Mouse (Mus musculus) liver, adult 2 months (tissue): ENCODE results near the gene Zc3hav1l. TPM values are rescaled to one million over a fixed set of nuclear protein-coding genes. Genes with fewer than 3 reads are reported as not detected.

Experiments
- DNase-seq: peaks from one replicate; pipeline ENCODE4 v3.0.0-alpha.2; 2011; ENCODE audit warnings: low read depth, low spot score; ENCODE audit errors: extremely low read depth
- H3K27ac ChIP-seq: fragments of 200-500 bp; replicated peaks from 2 replicates; pipeline ENCODE4 v1.5.1; 2012; ENCODE audit warnings: low read depth, mild to moderate bottlenecking, control low read depth, inconsistent platforms, low read length; ENCODE audit not compliant: insufficient read depth
- H3K27me3 ChIP-seq: fragments of 200-500 bp; 2 replicates; pipeline ENCODE4 v1.6.1; 2012; ENCODE audit warnings: mild to moderate bottlenecking, moderate library complexity, low read length, inconsistent platforms; ENCODE audit not compliant: control insufficient read depth, insufficient read depth
- H3K36me3 ChIP-seq: fragments of 200-500 bp; 2 replicates; pipeline ENCODE4 v1.6.1; 2012; ENCODE audit warnings: low read length, inconsistent platforms; ENCODE audit not compliant: control insufficient read depth, insufficient read depth
- H3K4me1 ChIP-seq: fragments of 200-500 bp; 2 replicates; pipeline ENCODE4 v1.6.1; 2011; ENCODE audit warnings: low read length; ENCODE audit not compliant: control insufficient read depth, insufficient read depth
- H3K4me3 ChIP-seq: fragments of 200-500 bp; 2 replicates; pipeline ENCODE4 v1.5.1; 2011; ENCODE audit warnings: low read depth, mild to moderate bottlenecking, control low read depth, low read length, moderate library complexity; ENCODE audit not compliant: insufficient read depth
- H3K79me2 ChIP-seq: fragments of 200-500 bp; 2 replicates; pipeline ENCODE4 v1.6.1; 2012; ENCODE audit warnings: inconsistent platforms, mild to moderate bottlenecking, low read length, moderate library complexity; ENCODE audit not compliant: control insufficient read depth, insufficient read depth
- H3K9ac ChIP-seq: fragments of 200-500 bp; 2 replicates; pipeline ENCODE4 v1.6.1; 2012; ENCODE audit warnings: low read depth, mild to moderate bottlenecking, control low read depth, inconsistent platforms, low read length
- CTCF ChIP-seq: fragments of 200-500 bp; IDR thresholded peaks from 2 replicates; pipeline ENCODE4 v1.5.1; 2011; ENCODE audit warnings: low read depth, low read length, control low read depth
- POLR2A ChIP-seq: fragments of 200-500 bp; IDR thresholded peaks from 2 replicates; pipeline ENCODE4 v1.6.1; 2011; ENCODE audit warnings: low read length, control low read depth; ENCODE audit not compliant: insufficient read depth; ENCODE audit errors: extremely low read depth
- WGBS: fragments of 180-500 bp; shearing (Covaris S2); methylation state at CpG from one replicate; pipeline ENCODE4 v1.1.7; 2018; 5-methylcytosine and 5-hydroxymethylcytosine counted together
- polyA plus RNA-seq: library from polyadenylated mRNA; depleted of rRNA; stranded (reverse); fragments of >200 nt; gene quantifications from 2 replicates; pipeline ENCODE4 v1.2.3, GENCODE M21; 2012
- total RNA-seq: library from RNA; depleted of rRNA; stranded (reverse); fragments of >200 nt; gene quantifications from 2 replicates; pipeline ENCODE4 v1.2.3, GENCODE M21; 2014

Gene Zc3hav1l
- total and polyA plus RNA-seq, 2 experiments: 0.15 to 0.18 TPM

DNA sequence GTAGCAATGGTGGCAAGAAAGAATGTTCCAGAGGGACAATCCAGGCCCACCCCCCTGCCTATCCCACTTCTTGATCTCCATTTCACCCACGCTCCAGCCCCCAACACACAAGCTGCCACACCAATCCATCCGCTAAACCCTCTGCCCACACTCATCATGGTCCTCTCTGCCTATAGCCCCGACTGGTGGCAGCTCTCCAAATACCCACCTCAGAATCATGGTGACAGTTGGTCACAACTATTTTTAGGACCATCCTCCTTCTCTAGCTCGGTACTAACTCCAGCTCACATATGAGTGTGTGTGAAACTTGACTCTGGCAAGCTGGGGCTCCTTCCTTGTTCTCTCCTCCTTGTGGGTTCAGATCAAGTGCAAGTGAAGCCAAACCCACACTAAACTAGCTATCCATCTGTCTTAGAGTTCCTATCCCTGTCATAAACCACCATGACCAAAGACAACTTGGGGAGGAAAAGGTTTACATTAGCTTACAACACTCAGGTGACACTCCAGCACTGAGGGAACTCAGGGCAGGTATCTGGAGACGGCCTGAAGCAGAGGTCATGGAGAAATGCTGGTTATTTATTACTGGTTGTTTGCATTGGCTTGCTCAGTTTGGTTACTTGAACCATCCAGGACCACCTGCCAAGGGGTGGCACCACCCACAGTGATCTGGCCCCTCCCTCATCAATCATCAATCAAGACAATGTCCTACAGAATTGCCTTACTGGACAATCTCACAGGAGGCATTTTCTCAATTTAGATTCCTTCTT lies 35.5 kb downstream of the Zc3hav1l start:
- TF ChIP-seq CTCF (no peak), POLR2A (no peak)

DNA sequence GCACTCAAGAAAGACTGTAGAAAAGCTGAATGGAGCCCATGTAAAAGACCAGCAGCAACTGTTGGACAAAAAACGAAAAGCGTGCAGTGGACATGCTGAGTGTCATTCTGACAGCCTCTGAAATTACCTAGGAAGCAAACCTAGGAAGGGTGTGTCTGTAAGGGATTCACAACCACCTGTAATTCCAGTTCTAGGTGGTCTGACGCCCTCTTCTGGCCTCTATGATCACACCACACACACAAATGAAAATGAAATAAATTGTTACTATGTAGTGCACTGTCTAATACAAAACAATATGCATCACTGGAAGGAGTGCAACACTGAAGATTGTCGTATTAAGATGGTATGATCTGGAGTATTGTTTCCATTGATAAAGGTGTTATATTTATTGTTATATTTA lies 37.2 kb downstream of the Zc3hav1l start:
- TF ChIP-seq POLR2A (no peak), CTCF (0 out of 2 replicates have a peak, but pooled peaks have one; percentile 7)
- Histone ChIP-seq H3K36me3 (no peaks in the 10 kb centered on the region), H3K9ac (no peak overlapping the region), H3K27ac (no peak overlapping the region), H3K4me1 (peaks cover 3% of the 10 kb centered on the region), H3K27me3 (no peaks in the 10 kb centered on the region), H3K79me2 (no peaks in the 10 kb centered on the region), H3K4me3 (no peak overlapping the region)
- no peak for DNase-seq
- 84% methylated on average over 4 of the region's 4 CpGs for WGBS

More for the DNA sequence above, 35.5 kb downstream of the Zc3hav1l start:
- 68% methylated on average over 5 of the region's 5 CpGs for WGBS
- no peak overlapping the region for H3K9ac ChIP-seq
- H3K79me2 ChIP-seq: no peaks in the 10 kb centered on the region
- peaks cover 3% of the 10 kb centered on the region for H3K4me1 ChIP-seq
- peak; percentile 88 for DNase-seq
- H3K4me3 ChIP-seq: no peak overlapping the region
- no peak overlapping the region for H3K27ac ChIP-seq
- H3K27me3 ChIP-seq: no peaks in the 10 kb centered on the region
- H3K36me3 ChIP-seq: no peaks in the 10 kb centered on the region

DNA sequence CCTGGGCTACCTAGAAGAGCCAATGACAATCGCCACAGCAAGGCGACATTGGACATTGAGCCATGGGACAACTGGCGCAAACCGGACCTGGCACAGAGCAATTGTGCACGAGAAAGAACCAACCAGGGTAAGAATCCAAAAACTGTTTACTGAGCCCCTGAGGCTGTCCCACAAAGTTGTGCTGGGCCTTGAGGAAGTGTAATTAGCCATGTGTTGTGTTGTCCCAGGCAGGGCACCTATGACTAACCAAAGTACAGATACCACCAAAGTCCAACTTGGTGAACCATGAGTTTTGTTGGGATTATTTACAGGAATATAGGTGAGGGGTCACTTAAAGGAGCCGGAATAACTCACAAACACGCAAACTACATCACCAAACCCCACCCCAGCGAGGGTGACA lies 41.6 kb downstream of the Zc3hav1l start:
- WGBS: 71% methylated on average over 8 of the region's 8 CpGs
- H3K27ac ChIP-seq: no peak overlapping the region
- no peaks in the 10 kb centered on the region for H3K79me2 ChIP-seq
- H3K36me3 ChIP-seq: no peaks in the 10 kb centered on the region
- TF ChIP-seq POLR2A: no peak
- TF ChIP-seq CTCF: no peak
- peaks cover 5% of the 10 kb centered on the region; the same call in 1 of the 2 replicates for H3K4me1 ChIP-seq
- no peak overlapping the region for H3K4me3 ChIP-seq
- H3K9ac ChIP-seq: no peak overlapping the region
- no peaks in the 10 kb centered on the region for H3K27me3 ChIP-seq
- peak; percentile 76 for DNase-seq

DNA sequence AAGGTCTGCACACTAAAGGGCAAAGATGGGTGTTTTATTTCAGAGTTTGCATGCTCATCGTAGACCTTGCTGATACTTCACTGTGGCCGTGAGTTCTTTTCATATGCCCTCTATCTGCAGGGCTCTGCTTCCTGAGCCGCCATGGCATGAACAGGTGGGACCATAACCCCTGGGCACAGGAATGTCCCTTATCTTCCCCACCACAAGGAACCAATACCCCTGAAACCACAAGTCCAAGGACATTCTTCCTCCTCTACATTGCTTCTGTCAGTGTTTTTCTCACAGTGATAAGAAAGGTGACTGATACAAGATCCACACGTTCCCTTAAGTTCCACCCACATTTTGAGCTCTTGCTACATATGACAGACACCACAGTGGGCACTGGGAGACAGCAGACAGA lies 42.3 kb downstream of the Zc3hav1l start:
- Histone ChIP-seq H3K27ac (no peak overlapping the region), H3K36me3 (no peaks in the 10 kb centered on the region), H3K4me3 (no peak overlapping the region), H3K79me2 (no peaks in the 10 kb centered on the region), H3K9ac (no peak overlapping the region), H3K4me1 (peaks cover 5% of the 10 kb centered on the region; the same call in 1 of the 2 replicates), H3K27me3 (no peaks in the 10 kb centered on the region)
- DNase-seq: no peak
- TF ChIP-seq CTCF (no peak), POLR2A (no peak)
- 91% methylated on average over 4 of the region's 4 CpGs for WGBS

DNA sequence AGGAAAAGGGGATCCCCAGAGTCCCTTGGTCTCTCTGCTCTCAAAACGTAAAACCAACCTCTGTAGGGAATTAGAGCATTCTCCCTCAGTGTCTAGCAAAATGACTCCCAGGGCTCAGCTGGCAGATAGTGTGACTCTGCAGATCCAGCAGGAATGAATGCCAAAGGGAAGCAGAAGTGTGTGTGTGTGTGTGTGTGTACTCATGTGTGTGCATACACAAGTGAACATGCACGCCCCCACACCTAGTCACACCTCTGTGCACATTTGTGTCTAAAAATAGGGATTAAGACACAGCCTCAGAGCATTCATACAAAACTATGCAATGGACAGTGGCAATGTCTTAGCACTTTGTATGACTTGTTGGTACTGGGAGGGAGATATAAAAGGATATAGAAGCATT lies 43.3 kb downstream of the Zc3hav1l start:
- WGBS: 81% methylated on average over 2 of the region's 2 CpGs
- no peaks in the 10 kb centered on the region for H3K36me3 ChIP-seq
- TF ChIP-seq POLR2A: no peak
- TF ChIP-seq CTCF: no peak
- no peak overlapping the region for H3K9ac ChIP-seq
- no peak overlapping the region for H3K4me3 ChIP-seq
- no peaks in the 10 kb centered on the region for H3K27me3 ChIP-seq
- H3K27ac ChIP-seq: no peak overlapping the region
- no peaks in the 10 kb centered on the region for H3K79me2 ChIP-seq
- DNase-seq: no peak
- H3K4me1 ChIP-seq: peaks cover 5% of the 10 kb centered on the region; the same call in 1 of the 2 replicates
